Mouse (Mus musculus): Measurements from ENCODE around the gene Arid1b. TPM values are rescaled to one million over a fixed set of nuclear protein-coding genes. Genes with fewer than 3 reads are reported as not detected.

Gene Arid1b
- polyA plus RNA-seq, 1 experiment from 2014 or later, result 8.7 TPM

GRCm38 (mm10) chr17:5200638-5201037, 206.5 kb downstream of the Arid1b start:
- ATAC-seq (ENCODE audit: insufficient number of reproducible peaks, low FRiP score), result no peak
- Histone ChIP-seq H3K4me1 (replicated peaks) (peaks cover 40% of the 10 kb centered on the region), H3K27me3 (replicated peaks) (no peaks in the 10 kb centered on the region), H3K9ac (no peak overlapping the region), H3K27ac (ENCODE audit: poor library complexity, severe bottlenecking) (no peak overlapping the region), H3K4me3 (no peak overlapping the region), H3K4me2 (no peak overlapping the region), H3K9me3 (replicated peaks) (no peaks in the 10 kb centered on the region), H3K36me3 (no peaks in the 10 kb centered on the region)
- 85% methylated on average over 6 of the region's 6 CpGs for WGBS

- WGBS, result 26% methylated on average over 6 of the region's 6 CpGs
- Histone ChIP-seq H3K9ac (no peak overlapping the region), H3K9me3 (replicated peaks) (no peaks in the 10 kb centered on the region), H3K27me3 (replicated peaks) (no peaks in the 10 kb centered on the region), H3K4me3 (no peak overlapping the region), H3K27ac (ENCODE audit: poor library complexity, severe bottlenecking) (peak overlapping the region; percentile 60; the same call in 1 of the 2 replicates), H3K4me2 (peak overlapping the region; percentile 34; the same call in 1 of the 2 replicates), H3K4me1 (replicated peaks) (peaks cover 47% of the 10 kb centered on the region), H3K36me3 (no peaks in the 10 kb centered on the region)
- no peak for ATAC-seq (ENCODE audit: insufficient number of reproducible peaks, low FRiP score)
These were observed 207.9 kb downstream of the Arid1b start for GRCm38 (mm10) chr17:5201859-5202598.

- H3K9me3 ChIP-seq (replicated peaks), result no peaks in the 10 kb centered on the region
- H3K9ac ChIP-seq, result no peak overlapping the region
- H3K36me3 ChIP-seq, result no peaks in the 10 kb centered on the region
- WGBS, result 78% methylated on average over 5 of the region's 5 CpGs
- H3K27ac ChIP-seq (ENCODE audit: poor library complexity, severe bottlenecking), result no peak overlapping the region
- H3K27me3 ChIP-seq (replicated peaks), result no peaks in the 10 kb centered on the region
- no peak overlapping the region for H3K4me3 ChIP-seq
- no peak for ATAC-seq (ENCODE audit: insufficient number of reproducible peaks, low FRiP score)
- peak overlapping the region; percentile 34; the same call in 1 of the 2 replicates for H3K4me2 ChIP-seq
- H3K4me1 ChIP-seq (replicated peaks), result peaks cover 47% of the 10 kb centered on the region
These were observed 208.6 kb downstream of the Arid1b start for GRCm38 (mm10) chr17:5202756-5203155.

GRCm38 (mm10) chr17:5203346-5204102, 209.4 kb downstream of the Arid1b start:
- no peak for ATAC-seq (ENCODE audit: insufficient number of reproducible peaks, low FRiP score)
- Histone ChIP-seq H3K27me3 (replicated peaks) (no peaks in the 10 kb centered on the region), H3K4me1 (replicated peaks) (peaks cover 41% of the 10 kb centered on the region), H3K4me3 (no peak overlapping the region), H3K36me3 (no peaks in the 10 kb centered on the region), H3K4me2 (no peak overlapping the region), H3K9ac (no peak overlapping the region), H3K9me3 (replicated peaks) (no peaks in the 10 kb centered on the region), H3K27ac (ENCODE audit: poor library complexity, severe bottlenecking) (no peak overlapping the region)
- WGBS, result 84% methylated on average over 10 of the region's 10 CpGs

- no peak overlapping the region for H3K4me3 ChIP-seq
- no peak overlapping the region for H3K9ac ChIP-seq
- peaks cover 41% of the 10 kb centered on the region for H3K4me1 ChIP-seq (replicated peaks)
- H3K36me3 ChIP-seq, result no peaks in the 10 kb centered on the region
- no peak overlapping the region for H3K27ac ChIP-seq (ENCODE audit: poor library complexity, severe bottlenecking)
- H3K9me3 ChIP-seq (replicated peaks), result no peaks in the 10 kb centered on the region
- no peak overlapping the region for H3K4me2 ChIP-seq
- H3K27me3 ChIP-seq (replicated peaks), result no peaks in the 10 kb centered on the region
- no peak for ATAC-seq (ENCODE audit: insufficient number of reproducible peaks, low FRiP score)
- WGBS, result 93% methylated on average over 9 of the region's 9 CpGs
These were observed 210.1 kb downstream of the Arid1b start for GRCm38 (mm10) chr17:5204103-5204665.

- 55% methylated on average over 7 of the region's 7 CpGs for WGBS
- no peak overlapping the region for H3K4me2 ChIP-seq
- H3K27me3 ChIP-seq (replicated peaks), result no peaks in the 10 kb centered on the region
- no peak for ATAC-seq (ENCODE audit: insufficient number of reproducible peaks, low FRiP score)
- no peak overlapping the region for H3K4me3 ChIP-seq
- H3K27ac ChIP-seq (ENCODE audit: poor library complexity, severe bottlenecking), result no peak overlapping the region
- H3K9ac ChIP-seq, result no peak overlapping the region
- peaks cover 48% of the 10 kb centered on the region for H3K4me1 ChIP-seq (replicated peaks)
- H3K9me3 ChIP-seq (replicated peaks), result no peaks in the 10 kb centered on the region
- H3K36me3 ChIP-seq, result no peaks in the 10 kb centered on the region
These were observed 211.0 kb downstream of the Arid1b start for GRCm38 (mm10) chr17:5205163-5205581.

GRCm38 (mm10) chr17:5206731-5207130, 212.6 kb downstream of the Arid1b start:
- Histone ChIP-seq H3K4me2 (no peak overlapping the region), H3K27ac (ENCODE audit: poor library complexity, severe bottlenecking) (peak overlapping the region; percentile 17; the same call in 1 of the 2 replicates), H3K36me3 (no peaks in the 10 kb centered on the region), H3K4me1 (replicated peaks) (peaks cover 61% of the 10 kb centered on the region), H3K4me3 (no peak overlapping the region), H3K9me3 (replicated peaks) (no peaks in the 10 kb centered on the region), H3K9ac (no peak overlapping the region), H3K27me3 (replicated peaks) (no peaks in the 10 kb centered on the region)
- ATAC-seq (ENCODE audit: insufficient number of reproducible peaks, low FRiP score), result no peak
- WGBS, result 53% methylated on average over 9 of the region's 9 CpGs

GRCm38 (mm10) chr17:5207881-5208280, 213.7 kb downstream of the Arid1b start:
- H3K27me3 ChIP-seq (replicated peaks), result no peaks in the 10 kb centered on the region
- ATAC-seq (ENCODE audit: insufficient number of reproducible peaks, low FRiP score), result no peak
- H3K27ac ChIP-seq (ENCODE audit: poor library complexity, severe bottlenecking), result no peak overlapping the region
- whole genome bisulfite sequencing, result 95% methylated on average over 8 of the region's 8 CpGs
- no peak overlapping the region for H3K4me3 ChIP-seq
- peaks cover 61% of the 10 kb centered on the region for H3K4me1 ChIP-seq (replicated peaks)
- H3K36me3 ChIP-seq, result no peaks in the 10 kb centered on the region
- H3K4me2 ChIP-seq, result no peak overlapping the region
- H3K9ac ChIP-seq, result no peak overlapping the region
- H3K9me3 ChIP-seq (replicated peaks), result no peaks in the 10 kb centered on the region

- no peak overlapping the region for H3K4me2 ChIP-seq
- ATAC-seq (ENCODE audit: insufficient number of reproducible peaks, low FRiP score), result no peak
- H3K9me3 ChIP-seq (replicated peaks), result no peaks in the 10 kb centered on the region
- no peaks in the 10 kb centered on the region for H3K27me3 ChIP-seq (replicated peaks)
- H3K36me3 ChIP-seq, result no peaks in the 10 kb centered on the region
- H3K9ac ChIP-seq, result no peak overlapping the region
- H3K4me3 ChIP-seq, result no peak overlapping the region
- WGBS, result 53% methylated on average over 3 of the region's 3 CpGs
- peaks cover 62% of the 10 kb centered on the region for H3K4me1 ChIP-seq (replicated peaks)
- no peak overlapping the region for H3K27ac ChIP-seq (ENCODE audit: poor library complexity, severe bottlenecking)
These were observed 214.2 kb downstream of the Arid1b start for GRCm38 (mm10) chr17:5208362-5208761.

GRCm38 (mm10) chr17:5209076-5209475, 214.9 kb downstream of the Arid1b start:
- no peaks in the 10 kb centered on the region for H3K27me3 ChIP-seq (replicated peaks)
- no peak for ATAC-seq (ENCODE audit: insufficient number of reproducible peaks, low FRiP score)
- WGBS, result 88% methylated on average over 1 of the region's 1 CpGs
- no peaks in the 10 kb centered on the region for H3K36me3 ChIP-seq
- no peaks in the 10 kb centered on the region for H3K9me3 ChIP-seq (replicated peaks)
- no peak overlapping the region for H3K4me3 ChIP-seq
- no peak overlapping the region for H3K4me2 ChIP-seq
- no peak overlapping the region for H3K9ac ChIP-seq
- peaks cover 59% of the 10 kb centered on the region for H3K4me1 ChIP-seq (replicated peaks)
- H3K27ac ChIP-seq (ENCODE audit: poor library complexity, severe bottlenecking), result no peak overlapping the region

GRCm38 (mm10) chr17:5210101-5210727, 216.1 kb downstream of the Arid1b start:
- Histone ChIP-seq H3K4me2 (no peak overlapping the region), H3K9me3 (replicated peaks) (no peaks in the 10 kb centered on the region), H3K27ac (ENCODE audit: poor library complexity, severe bottlenecking) (no peak overlapping the region), H3K36me3 (no peaks in the 10 kb centered on the region), H3K4me3 (no peak overlapping the region), H3K27me3 (replicated peaks) (no peaks in the 10 kb centered on the region), H3K4me1 (replicated peaks) (peaks cover 56% of the 10 kb centered on the region), H3K9ac (no peak overlapping the region)
- no peak for ATAC-seq (ENCODE audit: insufficient number of reproducible peaks, low FRiP score)
- 68% methylated on average over 6 of the region's 6 CpGs for WGBS
